Mouse (Mus musculus): ENCODE measurements around the gene Bckdha. TPM values are rescaled to one million over a fixed set of nuclear protein-coding genes. Genes with fewer than 3 reads are reported as not detected.

Bckdha gene
- polyA plus RNA-seq, 2 experiments = 54.2 to 67.0 TPM

GRCm38 (mm10) chr7:25686680-25687531 is 28.1 kb upstream of the Bckdha start, which contains the start of gene Tgfb1:
Gene Tgfb1, plus strand, starts transcription at chr7:25687002.
- ATAC-seq (ENCODE audit: low FRiP score, low read depth) = peak; percentile 41
- H3K36me3 ChIP-seq (ENCODE audit: control insufficient read depth, insufficient read depth, low read length) = no peaks in the 10 kb centered on the region
- no peak for TF ChIP-seq POLR2A (IDR thresholded peaks at IDR 0.05; ENCODE audit: borderline replicate concordance, extremely low read depth, insufficient read depth, insufficient read length)
- peak within 1 kb of the TSS; percentile 90 for H3K4me2 ChIP-seq (replicated peaks; ENCODE audit: low read depth, low read length, severe bottlenecking)
- peak within 1 kb of the TSS; percentile 60 for H3K4me3 ChIP-seq (replicated peaks; ENCODE audit: low read length)
- WGBS = 1% methylated on average over 47 of the region's 69 CpGs
- H3K27ac ChIP-seq (replicated peaks; ENCODE audit: low read depth, low read length) = no peak within 1 kb of the TSS; the same call in 1 of the 2 replicates
- H3K4me1 ChIP-seq (ENCODE audit: control insufficient read depth, insufficient read depth, low read length) = peaks cover 21% of the 10 kb centered on the region
- H3K9me3 ChIP-seq (ENCODE audit: control insufficient read depth, low read length) = no peaks in the 10 kb centered on the region
- H3K27me3 ChIP-seq (ENCODE audit: control insufficient read depth, insufficient read depth, low read length) = peaks cover 50% of the 10 kb centered on the region
- no peak for DNase-seq (ENCODE audit: low spot score)
- peak within 1 kb of the TSS; percentile 75 for H3K9ac ChIP-seq (ENCODE audit: low read depth, low read length, severe bottlenecking)

- DNase-seq (ENCODE audit: low spot score) (no peak), ATAC-seq (ENCODE audit: low FRiP score, low read depth) (no peak)
- Histone ChIP-seq H3K9me3 (ENCODE audit: control insufficient read depth, low read length) (no peaks in the 10 kb centered on the region), H3K4me2 (replicated peaks; ENCODE audit: low read depth, low read length, severe bottlenecking) (peak overlapping the region; percentile 90), H3K4me1 (ENCODE audit: control insufficient read depth, insufficient read depth, low read length) (peaks cover 25% of the 10 kb centered on the region), H3K9ac (ENCODE audit: low read depth, low read length, severe bottlenecking) (0 out of 2 replicates have a peak overlapping the region, but pooled peaks have one; percentile 75), H3K4me3 (replicated peaks; ENCODE audit: low read length) (peak overlapping the region; percentile 60; the same call in 1 of the 2 replicates), H3K27me3 (ENCODE audit: control insufficient read depth, insufficient read depth, low read length) (peaks cover 49% of the 10 kb centered on the region), H3K36me3 (ENCODE audit: control insufficient read depth, insufficient read depth, low read length) (no peaks in the 10 kb centered on the region), H3K27ac (replicated peaks; ENCODE audit: low read depth, low read length) (no peak overlapping the region)
- no peak for TF ChIP-seq POLR2A (IDR thresholded peaks at IDR 0.05; ENCODE audit: borderline replicate concordance, extremely low read depth, insufficient read depth, insufficient read length)
- 74% methylated on average over 21 of the region's 21 CpGs for WGBS
These were observed 27.2 kb upstream of the Bckdha start for GRCm38 (mm10) chr7:25685926-25686470.

GRCm38 (mm10) chr7:25684659-25685058 is 25.9 kb upstream of the Bckdha start:
- 76% methylated on average over 6 of the region's 6 CpGs for WGBS
- Histone ChIP-seq H3K4me3 (replicated peaks; ENCODE audit: low read length) (no peak overlapping the region), H3K9me3 (ENCODE audit: control insufficient read depth, low read length) (no peaks in the 10 kb centered on the region), H3K4me2 (replicated peaks; ENCODE audit: low read depth, low read length, severe bottlenecking) (no peak overlapping the region), H3K27me3 (ENCODE audit: control insufficient read depth, insufficient read depth, low read length) (peaks cover 38% of the 10 kb centered on the region), H3K27ac (replicated peaks; ENCODE audit: low read depth, low read length) (no peak overlapping the region), H3K9ac (ENCODE audit: low read depth, low read length, severe bottlenecking) (no peak overlapping the region), H3K36me3 (ENCODE audit: control insufficient read depth, insufficient read depth, low read length) (no peaks in the 10 kb centered on the region), H3K4me1 (ENCODE audit: control insufficient read depth, insufficient read depth, low read length) (peaks cover 30% of the 10 kb centered on the region)
- TF ChIP-seq POLR2A (IDR thresholded peaks at IDR 0.05; ENCODE audit: borderline replicate concordance, extremely low read depth, insufficient read depth, insufficient read length) = no peak
- no peak for ATAC-seq (ENCODE audit: low FRiP score, low read depth)
- no peak for DNase-seq (ENCODE audit: low spot score)

DNA sequence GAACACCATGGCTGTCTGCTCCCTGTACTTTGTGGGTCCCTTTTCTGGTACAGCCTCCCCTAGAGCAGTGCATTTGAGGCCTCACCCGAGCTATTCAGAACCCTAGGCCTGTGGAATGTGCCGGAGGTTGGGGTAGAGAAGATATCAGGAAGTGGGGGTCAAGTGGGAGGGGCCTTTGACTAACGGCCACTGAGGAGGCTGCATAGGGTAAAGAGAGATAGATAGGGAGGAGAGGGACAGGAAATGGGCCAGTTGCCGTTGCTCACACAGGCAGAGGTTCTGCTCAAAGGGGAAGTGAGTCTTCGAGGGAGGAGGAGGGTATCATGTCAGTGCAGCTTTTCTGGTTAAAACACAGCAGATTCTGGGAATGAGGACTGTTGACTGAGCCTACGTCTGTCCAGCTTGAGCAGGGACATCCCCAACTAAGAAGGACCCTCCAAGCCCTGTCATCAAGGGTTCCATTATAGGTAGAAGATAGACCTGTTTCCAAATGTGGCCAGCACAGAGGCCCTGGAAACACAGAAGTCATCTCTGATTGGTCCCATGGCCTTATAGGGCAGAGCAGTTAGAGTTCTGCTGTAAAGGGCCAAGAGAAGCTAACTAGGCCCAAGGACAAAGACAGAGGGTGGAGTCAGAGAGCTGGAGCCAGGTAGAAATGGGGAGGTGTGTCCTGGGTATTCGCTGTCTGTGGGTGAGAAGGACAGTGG is 24.8 kb upstream of the Bckdha start:
- no peak for TF ChIP-seq POLR2A (IDR thresholded peaks at IDR 0.05; ENCODE audit: borderline replicate concordance, extremely low read depth, insufficient read depth, insufficient read length)
- no peak for ATAC-seq (ENCODE audit: low FRiP score, low read depth)
- 63% methylated on average over 7 of the region's 7 CpGs for WGBS
- no peak for DNase-seq (ENCODE audit: low spot score)
- no peaks in the 10 kb centered on the region for H3K9me3 ChIP-seq (ENCODE audit: control insufficient read depth, low read length)
- no peak overlapping the region for H3K4me2 ChIP-seq (replicated peaks; ENCODE audit: low read depth, low read length, severe bottlenecking)
- H3K27ac ChIP-seq (replicated peaks; ENCODE audit: low read depth, low read length) = no peak overlapping the region
- H3K4me1 ChIP-seq (ENCODE audit: control insufficient read depth, insufficient read depth, low read length) = peaks cover 20% of the 10 kb centered on the region
- H3K9ac ChIP-seq (ENCODE audit: low read depth, low read length, severe bottlenecking) = no peak overlapping the region
- no peaks in the 10 kb centered on the region for H3K36me3 ChIP-seq (ENCODE audit: control insufficient read depth, insufficient read depth, low read length)
- peaks cover 27% of the 10 kb centered on the region for H3K27me3 ChIP-seq (ENCODE audit: control insufficient read depth, insufficient read depth, low read length)
- H3K4me3 ChIP-seq (replicated peaks; ENCODE audit: low read length) = no peak overlapping the region
